18 mouse cellular contexts compared by ENCODE assay signal in the genomic region with DNA sequence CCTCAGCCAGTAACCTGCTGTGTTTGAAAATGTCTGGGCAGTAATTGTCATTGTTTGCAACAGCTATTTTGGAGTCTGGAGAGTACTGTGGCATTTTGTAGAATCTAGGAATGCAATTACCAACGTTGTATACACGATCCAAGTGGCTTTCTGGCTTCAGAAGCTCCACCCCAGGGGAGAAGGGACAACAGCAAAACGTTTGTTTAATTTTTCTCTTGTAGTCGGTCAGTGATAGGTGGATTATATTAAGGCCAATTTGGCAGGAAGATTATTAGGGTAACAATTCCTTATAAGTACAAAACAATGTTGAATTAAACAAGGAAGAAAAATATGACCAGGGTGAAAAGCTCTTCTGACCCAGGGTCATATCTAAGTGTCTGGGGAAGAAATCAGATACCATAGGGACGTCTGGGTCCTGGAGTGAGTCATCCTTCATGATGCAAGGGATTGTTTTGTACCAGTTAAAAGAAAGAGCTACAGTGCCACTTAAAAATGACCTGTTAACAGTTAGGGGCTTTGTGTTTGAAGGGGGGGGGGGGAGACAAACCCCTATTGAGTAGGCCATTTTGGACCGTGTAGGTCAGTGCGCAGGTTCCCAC.
DNase-seq lines count a peak whose midpoint lies in the region; ATAC-seq lines count a peak whose summit lies in the region.
"Had no signal": no experiment of that assay in that cellular context is flagged by ENCODE, and none has a peak within 500 bp of the region (broad histone marks: within the 10 kb centered on the region; RNA-seq: fewer than 3 reads in every experiment).

No protein-coding gene starts in this region.

- no peaks in the 10 kb centered on the region for H3K36me3 ChIP-seq in heart, embryonic 15.5 days
- H3K36me3 ChIP-seq in midbrain, embryonic 11.5 days (ENCODE audit: control insufficient read depth, insufficient read depth, low read length): no peaks in the 10 kb centered on the region
- H3K36me3 ChIP-seq in midbrain, embryonic 16.5 days (ENCODE audit: control insufficient read depth, insufficient read depth, low read length): no peaks in the 10 kb centered on the region
- no peaks in the 10 kb centered on the region for H3K36me3 ChIP-seq in embryonic facial prominence, embryonic 10.5 days (replicated peaks)
- H3K36me3 ChIP-seq in stomach, embryonic 16.5 days (ENCODE audit: control insufficient read depth, insufficient read depth, low read length): no peaks in the 10 kb centered on the region
- H3K36me3 ChIP-seq: forebrain, embryonic 10.5 days; liver, embryonic 15.5 days; midbrain, embryonic 10.5 days had no signal

- ATAC-seq in heart, embryonic 15.5 days (replicated peaks; ENCODE audit: insufficient number of reproducible peaks, insufficient read depth, low FRiP score, low read depth): no peak
- no peak for ATAC-seq in midbrain, embryonic 11.5 days (ENCODE audit: low FRiP score)
- no peak for ATAC-seq in midbrain, embryonic 16.5 days
- no peak for ATAC-seq in stomach, embryonic 16.5 days (ENCODE audit: insufficient read depth, low FRiP score)
- no peak for ATAC-seq in megakaryocyte, adult 5-6 weeks (ENCODE audit: poor library complexity, severe bottlenecking)
- ATAC-seq: hindbrain, postnatal 0 days had no signal

- H3K4me1 ChIP-seq in heart, embryonic 15.5 days (replicated peaks): peaks cover 15% of the 10 kb centered on the region
- H3K4me1 ChIP-seq in midbrain, embryonic 11.5 days (ENCODE audit: control insufficient read depth, insufficient read depth, low read length): peaks cover 8% of the 10 kb centered on the region; the same call in 1 of the 2 replicates
- H3K4me1 ChIP-seq in midbrain, embryonic 16.5 days (ENCODE audit: control insufficient read depth, insufficient read depth, low read length): peaks cover 9% of the 10 kb centered on the region
- H3K4me1 ChIP-seq in embryonic facial prominence, embryonic 10.5 days: peaks cover 26% of the 10 kb centered on the region
- peaks cover 3% of the 10 kb centered on the region; the same call in 1 of the 2 replicates for H3K4me1 ChIP-seq in stomach, embryonic 16.5 days (ENCODE audit: control insufficient read depth, insufficient read depth, low read length)
- H3K4me1 ChIP-seq: liver, embryonic 15.5 days had no signal

- no peak overlapping the region for H3K4me2 ChIP-seq in heart, embryonic 15.5 days
- H3K4me2 ChIP-seq in midbrain, embryonic 11.5 days: no peak overlapping the region
- H3K4me2 ChIP-seq in midbrain, embryonic 16.5 days (ENCODE audit: low read length): no peak overlapping the region
- H3K4me2 ChIP-seq in stomach, embryonic 16.5 days (ENCODE audit: low read depth, low read length): no peak overlapping the region
- H3K4me2 ChIP-seq: liver, embryonic 15.5 days had no signal

- H3K9me3 ChIP-seq in heart, embryonic 15.5 days (replicated peaks): no peaks in the 10 kb centered on the region
- H3K9me3 ChIP-seq in midbrain, embryonic 11.5 days (ENCODE audit: control insufficient read depth, low read length): no peaks in the 10 kb centered on the region
- H3K9me3 ChIP-seq in midbrain, embryonic 16.5 days (replicated peaks; ENCODE audit: control insufficient read depth, low read length, poor library complexity, severe bottlenecking): no peaks in the 10 kb centered on the region
- H3K9me3 ChIP-seq in embryonic facial prominence, embryonic 10.5 days: no peaks in the 10 kb centered on the region
- no peaks in the 10 kb centered on the region for H3K9me3 ChIP-seq in stomach, embryonic 16.5 days (replicated peaks; ENCODE audit: control insufficient read depth, low read length)
- H3K9me3 ChIP-seq: forebrain, embryonic 10.5 days; liver, embryonic 15.5 days; midbrain, embryonic 10.5 days had no signal

- H3K9ac ChIP-seq in heart, embryonic 15.5 days: no peak overlapping the region
- H3K9ac ChIP-seq in midbrain, embryonic 11.5 days (ENCODE audit: low read length): no peak overlapping the region
- no peak overlapping the region for H3K9ac ChIP-seq in midbrain, embryonic 16.5 days (ENCODE audit: low read depth, low read length)
- no peak overlapping the region for H3K9ac ChIP-seq in stomach, embryonic 16.5 days (ENCODE audit: low read length)
- H3K9ac ChIP-seq: liver, embryonic 15.5 days had no signal

- no peak overlapping the region for H3K4me3 ChIP-seq in heart, embryonic 15.5 days
- H3K4me3 ChIP-seq in midbrain, embryonic 11.5 days (ENCODE audit: low read depth, low read length): no peak overlapping the region
- H3K4me3 ChIP-seq in midbrain, embryonic 16.5 days (ENCODE audit: low read depth, low read length): no peak overlapping the region
- no peak overlapping the region for H3K4me3 ChIP-seq in embryonic facial prominence, embryonic 10.5 days
- H3K4me3 ChIP-seq in stomach, embryonic 16.5 days (replicated peaks; ENCODE audit: low read length): no peak overlapping the region
- H3K4me3 ChIP-seq: forebrain, embryonic 10.5 days; liver, embryonic 15.5 days; midbrain, embryonic 10.5 days had no signal

- DNase-seq in heart, postnatal 10 days: no peak
- DNase-seq in midbrain, embryonic 11.5 days (ENCODE audit: low spot score, missing footprints): peak; percentile 72
- no peak for DNase-seq in embryonic facial prominence, embryonic 10.5 days (ENCODE audit: low spot score)
- no peak for DNase-seq in kidney, adult 11 months
- DNase-seq: cerebellum, adult 18-20 months; heart, adult 18-20 months; layer of hippocampus, adult 9-11 months; left cerebral cortex, postnatal 4 days; right cerebral cortex, postnatal 25 days; thymus, postnatal 25 days had no signal

- H3K27ac ChIP-seq in heart, embryonic 15.5 days: peak overlapping the region; percentile 76; the same call in 1 of the 2 replicates
- no peak overlapping the region for H3K27ac ChIP-seq in midbrain, embryonic 11.5 days (ENCODE audit: low read depth, low read length)
- no peak overlapping the region for H3K27ac ChIP-seq in midbrain, embryonic 16.5 days (ENCODE audit: low read length)
- H3K27ac ChIP-seq in embryonic facial prominence, embryonic 10.5 days (replicated peaks): peak overlapping the region; percentile 95; the same call in 1 of the 2 replicates
- H3K27ac ChIP-seq in stomach, embryonic 16.5 days (ENCODE audit: low read length): peak overlapping the region; percentile 71
- H3K27ac ChIP-seq: liver, embryonic 15.5 days had no signal

- intact Hi-C loops in heart, postnatal 10 days (cut with DNase I): no loop called here

- WGBS in heart, embryonic 15.5 days: 51% methylated on average over 7 of the region's 7 CpGs
- WGBS in midbrain, embryonic 11.5 days: 70% methylated on average over 7 of the region's 7 CpGs
- 76% methylated on average over 7 of the region's 7 CpGs for whole genome bisulfite sequencing in midbrain, embryonic 16.5 days
- 38% methylated on average over 7 of the region's 7 CpGs for WGBS in embryonic facial prominence, embryonic 10.5 days
- WGBS in stomach, embryonic 16.5 days: 35% methylated on average over 7 of the region's 7 CpGs

- no peaks in the 10 kb centered on the region for H3K27me3 ChIP-seq in heart, embryonic 15.5 days
- H3K27me3 ChIP-seq in midbrain, embryonic 11.5 days (ENCODE audit: control insufficient read depth, insufficient read depth, low read length): no peaks in the 10 kb centered on the region
- H3K27me3 ChIP-seq in midbrain, embryonic 16.5 days (ENCODE audit: control insufficient read depth, insufficient read depth, low read depth, low read length): no peaks in the 10 kb centered on the region
- H3K27me3 ChIP-seq in embryonic facial prominence, embryonic 10.5 days (replicated peaks; ENCODE audit: low read depth, poor library complexity, severe bottlenecking): no peaks in the 10 kb centered on the region
- H3K27me3 ChIP-seq in stomach, embryonic 16.5 days (ENCODE audit: control insufficient read depth, insufficient read depth, low read length): no peaks in the 10 kb centered on the region
- H3K27me3 ChIP-seq: liver, embryonic 15.5 days had no signal

Comparison
In these comparisons a context has a peak if more than half of its experiments do, and no peak if none do; other contexts are left out.
1. H3K27ac ChIP-seq: peak in heart, embryonic 15.5 days (single experiment), embryonic facial prominence, embryonic 10.5 days (single experiment) and stomach, embryonic 16.5 days (single experiment); none in midbrain, embryonic 11.5 days (single experiment) and midbrain, embryonic 16.5 days (single experiment).